Mouse (Mus musculus) heart, embryonic 12.5 days (tissue): ENCODE data around the gene Hcfc2. TPM values are rescaled to one million over a fixed set of nuclear protein-coding genes. Genes with fewer than 3 reads are reported as not detected.
A peak's percentile ranks its signal among the peaks of the same experiment; 100 is the strongest.

Source experiments
- ATAC-seq: fragments of 200-750 bp; cut with Nextera tagmentation; 2 replicates; pipeline ENCODE4 v1.8.0; 2017; ENCODE audit warnings: moderate TSS enrichment, moderate library complexity; ENCODE audit not compliant: insufficient number of reproducible peaks, low FRiP score
- H3K27ac ChIP-seq: fragments of 300-500 bp; sonication (generic); 2 replicates; pipeline ENCODE4 v1.5.1; 2016; ENCODE audit warnings: mild to moderate bottlenecking, moderate library complexity; ENCODE audit not compliant: poor library complexity, severe bottlenecking
- H3K27me3 ChIP-seq: fragments of 300-500 bp; sonication (generic); replicated peaks from 2 replicates; pipeline ENCODE4 v1.6.1; 2016; ENCODE audit warnings: mild to moderate bottlenecking, moderate library complexity
- H3K36me3 ChIP-seq: fragments of 300-500 bp; sonication (generic); 2 replicates; pipeline ENCODE4 v1.6.1; 2016; ENCODE audit warnings: mild to moderate bottlenecking, moderate library complexity
- H3K4me1 ChIP-seq: fragments of 300-500 bp; sonication (generic); replicated peaks from 2 replicates; pipeline ENCODE4 v1.6.1; 2016; ENCODE audit warnings: mild to moderate bottlenecking
- H3K4me2 ChIP-seq: fragments of 300-500 bp; sonication (generic); 2 replicates; pipeline ENCODE4 v1.6.1; 2016; ENCODE audit warnings: mild to moderate bottlenecking, moderate library complexity
- H3K4me3 ChIP-seq: fragments of 300-500 bp; sonication (generic); 2 replicates; pipeline ENCODE4 v1.5.1; 2016; ENCODE audit warnings: mild to moderate bottlenecking
- H3K9ac ChIP-seq: fragments of 300-500 bp; sonication (generic); 2 replicates; pipeline ENCODE4 v1.6.1; 2016; ENCODE audit warnings: mild to moderate bottlenecking, moderate library complexity
- H3K9me3 ChIP-seq: fragments of 300-500 bp; sonication (generic); replicated peaks from 2 replicates; pipeline ENCODE4 v1.6.1; 2016; ENCODE audit warnings: mild to moderate bottlenecking, moderate library complexity
- WGBS: fragments of 180-500 bp; shearing (Covaris S2); methylation state at CpG from one replicate; pipeline ENCODE4 v1.1.7; 2016; 5-methylcytosine and 5-hydroxymethylcytosine counted together
- polyA plus RNA-seq: library from polyadenylated mRNA; unstranded; fragments of >200 nt; fragmentation: Nextera tagmentation; extraction: Ambion mirVana; gene quantifications from 2 replicates; pipeline ENCODE4 v1.2.1, GENCODE M21; 2016

The Hcfc2 gene
- polyA plus RNA-seq, 1 experiment from 2014 or later: 52.0 TPM

- no peak overlapping the region for H3K4me3 ChIP-seq
- no peaks in the 10 kb centered on the region for H3K27me3 ChIP-seq
- WGBS: 63% methylated on average over 2 of the region's 2 CpGs
- H3K9ac ChIP-seq: no peak overlapping the region
- no peak overlapping the region for H3K27ac ChIP-seq
- peaks cover 12% of the 10 kb centered on the region for H3K4me1 ChIP-seq
- no peaks in the 10 kb centered on the region for H3K36me3 ChIP-seq
- peaks cover 4% of the 10 kb centered on the region; the same call in 1 of the 2 replicates for H3K9me3 ChIP-seq
- peak; percentile 65 for ATAC-seq
- H3K4me2 ChIP-seq: no peak overlapping the region
Observed at GRCm38 (mm10) chr10:82777075-82777474, 81.1 kb downstream of the Hcfc2 start.

DNA sequence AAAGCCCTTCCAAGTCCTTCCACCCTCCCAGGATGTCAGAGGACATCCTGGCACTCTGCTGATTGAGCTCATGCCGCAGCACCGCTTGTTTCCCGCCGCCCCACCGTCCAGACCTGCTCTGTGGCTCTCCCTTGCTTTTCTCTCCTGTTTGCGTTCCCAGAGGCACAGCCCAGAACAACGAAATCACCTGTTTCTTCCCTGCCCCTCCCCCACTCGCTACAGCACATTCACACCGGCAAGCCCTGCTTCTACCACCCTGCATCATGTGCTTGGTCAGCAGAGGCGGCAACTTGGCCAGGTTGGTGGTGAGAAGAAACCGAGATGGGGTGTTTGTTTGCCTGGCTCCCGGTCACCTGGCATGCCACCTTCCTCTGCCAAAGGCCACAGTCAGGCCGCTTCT, 81.9 kb downstream of the Hcfc2 start:
- peak overlapping the region; percentile 45 for H3K4me2 ChIP-seq
- H3K27ac ChIP-seq: no peak overlapping the region
- H3K4me1 ChIP-seq: peaks cover 12% of the 10 kb centered on the region
- no peak overlapping the region for H3K9ac ChIP-seq
- H3K27me3 ChIP-seq: 0 out of 2 replicates have a peak, but pooled peaks cover 3% of the 10 kb centered on the region
- no peak; the same call in 1 of the 2 replicates for ATAC-seq
- peaks cover 4% of the 10 kb centered on the region; the same call in 1 of the 2 replicates for H3K9me3 ChIP-seq
- 33% methylated on average over 13 of the region's 13 CpGs for WGBS
- H3K4me3 ChIP-seq: no peak overlapping the region
- H3K36me3 ChIP-seq: no peaks in the 10 kb centered on the region

GRCm38 (mm10) chr10:82778791-82779549, 83.0 kb downstream of the Hcfc2 start:
- ATAC-seq: no peak
- Histone ChIP-seq H3K27me3 (peaks cover 8% of the 10 kb centered on the region; the same call in 1 of the 2 replicates), H3K36me3 (no peaks in the 10 kb centered on the region), H3K9me3 (no peaks in the 10 kb centered on the region), H3K4me1 (peaks cover 12% of the 10 kb centered on the region), H3K9ac (no peak overlapping the region), H3K27ac (no peak overlapping the region), H3K4me2 (no peak overlapping the region), H3K4me3 (no peak overlapping the region)
- 77% methylated on average over 8 of the region's 8 CpGs for WGBS

GRCm38 (mm10) chr10:82779831-82780230, 83.9 kb downstream of the Hcfc2 start:
- no peaks in the 10 kb centered on the region for H3K9me3 ChIP-seq
- no peak overlapping the region for H3K27ac ChIP-seq
- H3K36me3 ChIP-seq: no peaks in the 10 kb centered on the region
- no peak for ATAC-seq
- WGBS: 97% methylated on average over 14 of the region's 14 CpGs
- H3K4me1 ChIP-seq: peaks cover 12% of the 10 kb centered on the region
- no peak overlapping the region for H3K4me3 ChIP-seq
- no peak overlapping the region for H3K9ac ChIP-seq
- H3K4me2 ChIP-seq: no peak overlapping the region
- H3K27me3 ChIP-seq: peaks cover 9% of the 10 kb centered on the region; the same call in 1 of the 2 replicates

GRCm38 (mm10) chr10:82780322-82780721, 84.4 kb downstream of the Hcfc2 start:
- 86% methylated on average over 3 of the region's 3 CpGs for WGBS
- peaks cover 9% of the 10 kb centered on the region; the same call in 1 of the 2 replicates for H3K27me3 ChIP-seq
- no peak overlapping the region for H3K27ac ChIP-seq
- no peaks in the 10 kb centered on the region for H3K36me3 ChIP-seq
- H3K4me1 ChIP-seq: peaks cover 12% of the 10 kb centered on the region
- no peak overlapping the region for H3K4me2 ChIP-seq
- no peak overlapping the region for H3K4me3 ChIP-seq
- H3K9ac ChIP-seq: no peak overlapping the region
- no peaks in the 10 kb centered on the region for H3K9me3 ChIP-seq
- peak; percentile 74; the same call in 1 of the 2 replicates for ATAC-seq

GRCm38 (mm10) chr10:82780816-82781215, 84.9 kb downstream of the Hcfc2 start:
- Histone ChIP-seq H3K9ac (no peak overlapping the region), H3K4me2 (no peak overlapping the region), H3K4me1 (peaks cover 12% of the 10 kb centered on the region), H3K9me3 (no peaks in the 10 kb centered on the region), H3K36me3 (no peaks in the 10 kb centered on the region), H3K27ac (no peak overlapping the region), H3K4me3 (no peak overlapping the region), H3K27me3 (peaks cover 9% of the 10 kb centered on the region; the same call in 1 of the 2 replicates)
- no peak for ATAC-seq

DNA sequence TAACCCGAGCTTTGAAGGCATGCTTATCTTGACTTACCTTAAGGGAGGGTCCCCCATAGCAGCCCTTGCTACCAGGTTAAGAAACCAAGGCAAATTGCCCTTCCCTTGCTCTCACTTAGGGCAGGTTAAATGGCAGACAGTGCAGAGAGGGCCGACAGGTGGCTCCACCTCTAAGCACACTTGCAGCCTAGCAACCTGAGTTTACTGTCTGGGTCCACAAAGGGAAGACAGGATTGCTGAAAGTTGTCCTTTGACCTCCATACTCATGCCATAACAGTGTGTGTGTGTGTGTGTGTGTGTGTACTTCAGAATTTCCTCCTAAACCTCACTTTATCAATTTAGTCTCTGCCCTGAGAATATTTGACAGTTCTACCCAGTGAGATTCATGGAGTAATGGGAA, 86.5 kb downstream of the Hcfc2 start:
- no peak for ATAC-seq

GRCm38 (mm10) chr10:82789181-82789580, 93.2 kb downstream of the Hcfc2 start:
- no peaks in the 10 kb centered on the region for H3K36me3 ChIP-seq
- no peak overlapping the region for H3K4me2 ChIP-seq
- no peak overlapping the region for H3K9ac ChIP-seq
- H3K9me3 ChIP-seq: 0 out of 2 replicates have a peak, but pooled peaks cover 2% of the 10 kb centered on the region
- H3K27me3 ChIP-seq: no peaks in the 10 kb centered on the region
- H3K4me3 ChIP-seq: no peak overlapping the region
- no peak for ATAC-seq
- no peaks in the 10 kb centered on the region for H3K4me1 ChIP-seq
- no peak overlapping the region for H3K27ac ChIP-seq

More for the DNA sequence above, 86.5 kb downstream of the Hcfc2 start:
- H3K4me3 ChIP-seq: no peak overlapping the region
- H3K27ac ChIP-seq: no peak overlapping the region
- H3K36me3 ChIP-seq: no peaks in the 10 kb centered on the region
- peaks cover 9% of the 10 kb centered on the region for H3K4me1 ChIP-seq
- no peak overlapping the region for H3K4me2 ChIP-seq
- H3K9ac ChIP-seq: no peak overlapping the region
- H3K27me3 ChIP-seq: peaks cover 9% of the 10 kb centered on the region; the same call in 1 of the 2 replicates
- WGBS: 42% methylated on average over 2 of the region's 2 CpGs
- no peaks in the 10 kb centered on the region for H3K9me3 ChIP-seq

- Histone ChIP-seq H3K4me3 (no peak overlapping the region), H3K27me3 (no peaks in the 10 kb centered on the region), H3K9me3 (0 out of 2 replicates have a peak, but pooled peaks cover 2% of the 10 kb centered on the region), H3K27ac (no peak overlapping the region), H3K36me3 (no peaks in the 10 kb centered on the region), H3K4me2 (no peak overlapping the region), H3K9ac (no peak overlapping the region), H3K4me1 (peaks cover 9% of the 10 kb centered on the region)
- WGBS: 85% methylated on average over 5 of the region's 5 CpGs
- no peak for ATAC-seq
Observed at GRCm38 (mm10) chr10:82790504-82790903, 94.5 kb downstream of the Hcfc2 start.

- Histone ChIP-seq H3K9ac (no peak overlapping the region), H3K4me3 (no peak overlapping the region), H3K36me3 (no peaks in the 10 kb centered on the region), H3K4me1 (peaks cover 17% of the 10 kb centered on the region), H3K27ac (no peak overlapping the region), H3K9me3 (0 out of 2 replicates have a peak, but pooled peaks cover 2% of the 10 kb centered on the region), H3K27me3 (no peaks in the 10 kb centered on the region), H3K4me2 (no peak overlapping the region)
- 94% methylated on average over 3 of the region's 3 CpGs for WGBS
- ATAC-seq: no peak
Observed at GRCm38 (mm10) chr10:82791713-82792112, 95.8 kb downstream of the Hcfc2 start.
